Mouse (Mus musculus): ENCODE measurements at regions not wholly inside any gene's neighbourhood (a gene's known extent, or its start where the extent isn't known, plus 50 kb on each side); places are given as distances from the start of the nearest gene placed in this dataset.

GRCm38 (mm10) chr7:75983029-75983808 lies 135.1 kb downstream of the Klhl25 start:
- TF ChIP-seq CTCF (IDR thresholded peaks at IDR 0.05; ENCODE audit: extremely low read depth, insufficient read depth, low read length): no peak
- TF ChIP-seq POLR2A (IDR thresholded peaks at IDR 0.05; ENCODE audit: extremely low read depth, insufficient read depth, low read length): no peak
